Mouse (Mus musculus) embryonic facial prominence, embryonic 14.5 days (tissue): ENCODE data around the gene Hsd17b13. TPM values are rescaled to one million over a fixed set of nuclear protein-coding genes. Genes with fewer than 3 reads are reported as not detected.
A peak's percentile ranks its signal among the peaks of the same experiment; 100 is the strongest.

ENCODE experiments used
- ATAC-seq: fragments of 200-750 bp; cut with Nextera tagmentation; 2 replicates; pipeline ENCODE4 v1.8.0; 2017; ENCODE audit warnings: low read depth, moderate number of reproducible peaks, moderate TSS enrichment
- DNase-seq: peaks from one replicate; pipeline ENCODE4 v3.0.0-alpha.2; 2015; ENCODE audit warnings: low spot score
- H3K27ac ChIP-seq: fragments of 300-500 bp; sonication (generic); replicated peaks from 2 replicates; pipeline ENCODE4 v1.5.1; 2014; ENCODE audit warnings: low read depth, mild to moderate bottlenecking, low read length, moderate library complexity
- H3K27me3 ChIP-seq: fragments of 300-500 bp; sonication (generic); replicated peaks from 2 replicates; pipeline ENCODE4 v1.6.1; 2014; ENCODE audit warnings: low read length; ENCODE audit not compliant: control insufficient read depth, insufficient read depth
- H3K36me3 ChIP-seq: fragments of 300-500 bp; sonication (generic); 2 replicates; pipeline ENCODE4 v1.6.1; 2014; ENCODE audit warnings: low read length, mixed read lengths; ENCODE audit not compliant: control insufficient read depth, insufficient read depth
- H3K4me1 ChIP-seq: fragments of 300-500 bp; sonication (generic); 2 replicates; pipeline ENCODE4 v1.6.1; 2014; ENCODE audit warnings: antibody characterized with exemption, low read length; ENCODE audit not compliant: control insufficient read depth, insufficient read depth
- H3K4me2 ChIP-seq: fragments of 300-500 bp; sonication (generic); 2 replicates; pipeline ENCODE4 v1.6.1; 2014; ENCODE audit warnings: low read depth, mild to moderate bottlenecking, low read length, moderate library complexity, mixed read lengths
- H3K4me3 ChIP-seq: fragments of 300-500 bp; sonication (generic); 2 replicates; pipeline ENCODE4 v1.5.1; 2014; ENCODE audit warnings: low read depth, mild to moderate bottlenecking, low read length
- H3K9ac ChIP-seq: fragments of 300-500 bp; sonication (generic); 2 replicates; pipeline ENCODE4 v1.6.1; 2014; ENCODE audit warnings: low read depth, mild to moderate bottlenecking, low read length, moderate library complexity, mixed read lengths
- H3K9me3 ChIP-seq: fragments of 300-500 bp; sonication (generic); 2 replicates; pipeline ENCODE4 v1.6.1; 2016; ENCODE audit warnings: low read length; ENCODE audit not compliant: control insufficient read depth
- WGBS: fragments of 180-500 bp; shearing (Covaris S2); extraction: QIAGEN DNeasy Blood & Tissue Kit; methylation state at CpG from one replicate; pipeline ENCODE4 v1.1.7; 2014; 5-methylcytosine and 5-hydroxymethylcytosine counted together
- polyA plus RNA-seq: library from polyadenylated mRNA; unstranded; fragments of >200 nt; fragmentation: Nextera tagmentation; extraction: Ambion mirVana; gene quantifications from 2 replicates; pipeline ENCODE4 v1.2.1, GENCODE M21; 2014

The Hsd17b13 gene
- polyA plus RNA-seq, 1 experiment from 2014 or later: 0.15 TPM

GRCm38 (mm10) chr5:103911555-103911954, 65.7 kb downstream of the Hsd17b13 start:
- no peaks in the 10 kb centered on the region for H3K27me3 ChIP-seq
- H3K4me3 ChIP-seq: peak overlapping the region; percentile 90
- ATAC-seq: no peak
- H3K9me3 ChIP-seq: no peaks in the 10 kb centered on the region
- no peaks in the 10 kb centered on the region for H3K36me3 ChIP-seq
- no peak overlapping the region for H3K9ac ChIP-seq
- no peak for DNase-seq
- peaks cover 11% of the 10 kb centered on the region; the same call in 1 of the 2 replicates for H3K4me1 ChIP-seq
- no peak overlapping the region for H3K27ac ChIP-seq
- 64% methylated on average over 5 of the region's 5 CpGs for WGBS
- H3K4me2 ChIP-seq: peak overlapping the region; percentile 73; the same call in 1 of the 2 replicates

- under 1% methylated on average over 38 of the region's 86 CpGs for WGBS
- peak within 1 kb of the TSS; percentile 73 for H3K4me2 ChIP-seq
- peak within 1 kb of the TSS; percentile 87 for H3K9ac ChIP-seq
- H3K4me1 ChIP-seq: peaks cover 11% of the 10 kb centered on the region; the same call in 1 of the 2 replicates
- H3K27me3 ChIP-seq: no peaks in the 10 kb centered on the region
- no peaks in the 10 kb centered on the region for H3K36me3 ChIP-seq
- peak; percentile 98 for ATAC-seq
- peak within 1 kb of the TSS; percentile 90 for H3K4me3 ChIP-seq
- peak; percentile 94 for DNase-seq
- no peak within 1 kb of the TSS; the same call in 1 of the 2 replicates for H3K27ac ChIP-seq
- no peaks in the 10 kb centered on the region for H3K9me3 ChIP-seq
Observed at GRCm38 (mm10) chr5:103910748-103911409, 66.3 kb downstream of the Hsd17b13 start, which contains the start of gene Klhl8. Gene Klhl8 (minus strand): TSS chr5:103911259.

GRCm38 (mm10) chr5:103910156-103910555, 67.1 kb downstream of the Hsd17b13 start:
- peak overlapping the region; percentile 87 for H3K9ac ChIP-seq
- H3K27ac ChIP-seq: no peak overlapping the region
- peak overlapping the region; percentile 73 for H3K4me2 ChIP-seq
- peaks cover 11% of the 10 kb centered on the region; the same call in 1 of the 2 replicates for H3K4me1 ChIP-seq
- H3K27me3 ChIP-seq: no peaks in the 10 kb centered on the region
- WGBS: 10% methylated on average over 8 of the region's 9 CpGs
- peak overlapping the region; percentile 90 for H3K4me3 ChIP-seq
- ATAC-seq (no peak), DNase-seq (no peak)
- no peaks in the 10 kb centered on the region for H3K9me3 ChIP-seq
- H3K36me3 ChIP-seq: no peaks in the 10 kb centered on the region

DNA sequence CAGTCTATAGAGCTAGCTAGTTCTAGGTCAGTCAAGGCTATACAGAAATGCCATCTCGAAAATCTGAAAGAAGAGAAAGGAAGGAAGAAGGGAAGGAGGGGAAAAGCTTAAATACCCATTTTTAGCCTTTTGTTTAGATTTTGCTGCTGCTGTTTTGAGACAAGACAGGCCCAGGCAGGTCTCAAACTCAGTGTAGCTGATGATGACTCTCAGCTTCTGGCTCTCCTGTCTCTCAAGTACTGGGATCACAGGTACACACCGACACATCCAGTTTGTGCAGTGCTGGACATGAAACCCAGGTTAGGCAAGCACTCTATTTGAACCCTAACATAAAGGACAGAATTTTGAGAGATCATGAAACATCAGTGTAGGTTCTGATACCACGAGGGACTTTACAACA, 67.7 kb downstream of the Hsd17b13 start:
- H3K4me1 ChIP-seq: peaks cover 11% of the 10 kb centered on the region; the same call in 1 of the 2 replicates
- H3K27ac ChIP-seq: no peak overlapping the region
- no peaks in the 10 kb centered on the region for H3K27me3 ChIP-seq
- 57% methylated on average over 3 of the region's 3 CpGs for WGBS
- H3K4me2 ChIP-seq: peak overlapping the region; percentile 73; the same call in 1 of the 2 replicates
- no peak overlapping the region for H3K9ac ChIP-seq
- 0 out of 2 replicates have a peak overlapping the region, but pooled peaks have one; percentile 90 for H3K4me3 ChIP-seq
- DNase-seq (peak; percentile 23), ATAC-seq (no peak)
- no peaks in the 10 kb centered on the region for H3K9me3 ChIP-seq
- H3K36me3 ChIP-seq: no peaks in the 10 kb centered on the region

GRCm38 (mm10) chr5:103908851-103909250, 68.4 kb downstream of the Hsd17b13 start:
- Histone ChIP-seq H3K4me1 (peaks cover 11% of the 10 kb centered on the region; the same call in 1 of the 2 replicates), H3K4me3 (no peak overlapping the region), H3K27me3 (no peaks in the 10 kb centered on the region), H3K4me2 (no peak overlapping the region), H3K36me3 (no peaks in the 10 kb centered on the region), H3K9ac (no peak overlapping the region), H3K9me3 (no peaks in the 10 kb centered on the region), H3K27ac (no peak overlapping the region)
- 41% methylated on average over 7 of the region's 7 CpGs for whole genome bisulfite sequencing
- DNase-seq: peak; percentile 16
- no peak for ATAC-seq

DNA sequence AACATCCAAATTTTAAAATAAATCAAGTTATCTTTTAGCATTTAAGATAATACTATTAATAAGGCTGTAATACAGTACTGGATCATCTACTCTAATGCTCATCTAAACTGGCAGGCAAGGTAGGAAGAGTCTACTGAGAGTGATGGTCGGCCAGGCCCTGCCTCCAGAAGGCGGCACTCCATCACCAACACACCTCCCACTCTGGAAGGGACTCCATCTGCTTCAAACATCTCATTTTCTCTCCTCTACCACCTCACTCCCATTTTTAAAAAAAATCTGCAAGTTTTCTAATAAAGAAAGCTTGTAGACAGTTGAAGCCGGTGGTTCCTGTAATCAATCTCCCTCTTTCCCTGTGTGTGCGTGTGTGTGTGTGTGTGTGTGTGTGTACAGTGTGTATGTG, 69.4 kb downstream of the Hsd17b13 start:
- Histone ChIP-seq H3K27me3 (no peaks in the 10 kb centered on the region), H3K9ac (no peak overlapping the region), H3K4me1 (peaks cover 11% of the 10 kb centered on the region; the same call in 1 of the 2 replicates), H3K9me3 (no peaks in the 10 kb centered on the region), H3K4me2 (no peak overlapping the region), H3K4me3 (no peak overlapping the region), H3K27ac (no peak overlapping the region), H3K36me3 (no peaks in the 10 kb centered on the region)
- no peak for DNase-seq
- no peak for ATAC-seq
- WGBS: 79% methylated on average over 4 of the region's 4 CpGs

- WGBS: 89% methylated on average over 6 of the region's 6 CpGs
- DNase-seq (no peak), ATAC-seq (no peak)
- Histone ChIP-seq H3K4me2 (no peak overlapping the region), H3K27me3 (no peaks in the 10 kb centered on the region), H3K9me3 (no peaks in the 10 kb centered on the region), H3K4me1 (peaks cover 11% of the 10 kb centered on the region; the same call in 1 of the 2 replicates), H3K9ac (no peak overlapping the region), H3K4me3 (no peak overlapping the region), H3K36me3 (no peaks in the 10 kb centered on the region), H3K27ac (no peak overlapping the region)
Observed at GRCm38 (mm10) chr5:103906173-103906572, 71.0 kb downstream of the Hsd17b13 start.
